Mouse (Mus musculus): ENCODE results near the gene Parvg.
"Not testable (repeated sequence)": the region's sequence is repeated elsewhere in the genome, so short reads cannot be mapped to it uniquely, and the experiment has no call there.

Parvg gene

GRCm38 (mm10) chr15:84323966-84324869, at the start of gene Parvg:
TSS of gene Parvg (plus strand) at chr15:84324026.
- DNase-seq (ENCODE audit: low read depth, low spot score), result no peak

GRCm38 (mm10) chr15:84276066-84276465, 47.8 kb upstream of the Parvg start:
- DNase-seq (ENCODE audit: low read depth, low spot score), result no peak

GRCm38 (mm10) chr15:84278091-84278490, 45.7 kb upstream of the Parvg start:
- DNase-seq (ENCODE audit: low read depth, low spot score), result no peak

- DNase-seq (ENCODE audit: low read depth, low spot score), result no peak
Observed at GRCm38 (mm10) chr15:84278656-84279055, 45.2 kb upstream of the Parvg start.

- DNase-seq (ENCODE audit: low read depth, low spot score), result no peak
Observed at GRCm38 (mm10) chr15:84280309-84280708, 43.5 kb upstream of the Parvg start.

GRCm38 (mm10) chr15:84280712-84281347, 43.0 kb upstream of the Parvg start:
- DNase-seq (ENCODE audit: low read depth, low spot score), result no peak

GRCm38 (mm10) chr15:84282206-84283085, 41.4 kb upstream of the Parvg start:
- DNase-seq (ENCODE audit: low read depth, low spot score), result no peak

GRCm38 (mm10) chr15:84284059-84284458, 39.8 kb upstream of the Parvg start:
- DNase-seq (ENCODE audit: low read depth, low spot score), result no peak

GRCm38 (mm10) chr15:84285453-84285852, 38.4 kb upstream of the Parvg start:
- DNase-seq (ENCODE audit: low read depth, low spot score), result no peak

- not testable (repeated sequence) for DNase-seq (ENCODE audit: low read depth, low spot score)
Observed at GRCm38 (mm10) chr15:84288953-84289352, 34.9 kb upstream of the Parvg start.

GRCm38 (mm10) chr15:84291097-84291496, 32.7 kb upstream of the Parvg start:
- no peak for DNase-seq (ENCODE audit: low read depth, low spot score)

- no peak for DNase-seq (ENCODE audit: low read depth, low spot score)
Observed at GRCm38 (mm10) chr15:84293590-84293989, 30.2 kb upstream of the Parvg start.

- DNase-seq (ENCODE audit: low read depth, low spot score), result no peak
Observed at GRCm38 (mm10) chr15:84294391-84294790, 29.4 kb upstream of the Parvg start.

- DNase-seq (ENCODE audit: low read depth, low spot score), result no peak
Observed at GRCm38 (mm10) chr15:84295225-84295624, 28.6 kb upstream of the Parvg start.

- DNase-seq (ENCODE audit: low read depth, low spot score), result no peak
Observed at GRCm38 (mm10) chr15:84297454-84297853, 26.4 kb upstream of the Parvg start.

- DNase-seq (ENCODE audit: low read depth, low spot score), result no peak
Observed at GRCm38 (mm10) chr15:84298804-84299370, 24.9 kb upstream of the Parvg start.

- no peak for DNase-seq (ENCODE audit: low read depth, low spot score)
Observed at GRCm38 (mm10) chr15:84299662-84300333, 24.0 kb upstream of the Parvg start.

- DNase-seq (ENCODE audit: low read depth, low spot score), result no peak
Observed at GRCm38 (mm10) chr15:84300591-84300990, 23.2 kb upstream of the Parvg start.

GRCm38 (mm10) chr15:84301026-84301425, 22.8 kb upstream of the Parvg start:
- no peak for DNase-seq (ENCODE audit: low read depth, low spot score)

GRCm38 (mm10) chr15:84301641-84302420, 22.0 kb upstream of the Parvg start:
- DNase-seq (ENCODE audit: low read depth, low spot score), result no peak

Measured in brain, embryonic 18.5 days (tissue).